Mouse (Mus musculus) hindbrain, postnatal 0 days (tissue): ENCODE data around the gene Jade1. TPM values are rescaled to one million over a fixed set of nuclear protein-coding genes. Genes with fewer than 3 reads are reported as not detected.

Source experiments
- ATAC-seq: fragments of 200-750 bp; cut with Nextera tagmentation; 2 replicates; pipeline ENCODE4 v1.8.0; 2017; ENCODE audit warnings: mild to moderate bottlenecking, moderate TSS enrichment, moderate library complexity
- DNase-seq: peaks from one replicate; pipeline ENCODE4 v3.0.0-alpha.2; 2015; ENCODE audit warnings: low spot score
- H3K27ac ChIP-seq: fragments of 300-500 bp; sonication (generic); 2 replicates; pipeline ENCODE4 v1.5.1; 2014; ENCODE audit warnings: mild to moderate bottlenecking
- H3K27me3 ChIP-seq: fragments of 300-500 bp; sonication (generic); 2 replicates; pipeline ENCODE4 v1.6.1; 2014; ENCODE audit warnings: low read length, mixed read lengths; ENCODE audit not compliant: insufficient read depth
- H3K36me3 ChIP-seq: fragments of 300-500 bp; sonication (generic); 2 replicates; pipeline ENCODE4 v1.6.1; 2014; ENCODE audit warnings: low read length, mixed read lengths; ENCODE audit not compliant: insufficient read depth
- H3K4me1 ChIP-seq: fragments of 300-500 bp; sonication (generic); 2 replicates; pipeline ENCODE4 v1.6.1; 2014; ENCODE audit warnings: antibody characterized with exemption, low read length, mixed read lengths; ENCODE audit not compliant: insufficient read depth
- H3K4me2 ChIP-seq: fragments of 300-500 bp; sonication (generic); 2 replicates; pipeline ENCODE4 v1.6.1; 2014; ENCODE audit warnings: low read depth, mild to moderate bottlenecking, low read length, moderate library complexity, mixed read lengths
- H3K4me3 ChIP-seq: fragments of 300-500 bp; sonication (generic); 2 replicates; pipeline ENCODE4 v1.5.1; 2014; ENCODE audit warnings: low read length
- H3K9ac ChIP-seq: fragments of 300-500 bp; sonication (generic); replicated peaks from 2 replicates; pipeline ENCODE4 v1.6.1; 2014; ENCODE audit warnings: mild to moderate bottlenecking, low read length, moderate library complexity, mixed read lengths
- H3K9me3 ChIP-seq: fragments of 300-500 bp; sonication (generic); 2 replicates; pipeline ENCODE4 v1.6.1; 2016; ENCODE audit warnings: low read length, mixed read lengths
- CTCF ChIP-seq: IDR thresholded peaks from 2 replicates; pipeline ENCODE4 v1.5.1; 2016; ENCODE audit warnings: antibody characterized with exemption, control low read depth, low read depth
- WGBS: fragments of 180-500 bp; shearing (Covaris S2); extraction: QIAGEN DNeasy Blood & Tissue Kit; methylation state at CpG from one replicate; pipeline ENCODE4 v1.1.7; 2014; 5-methylcytosine and 5-hydroxymethylcytosine counted together
- polyA plus RNA-seq: library from polyadenylated mRNA; unstranded; fragments of >200 nt; fragmentation: Nextera tagmentation; extraction: Ambion mirVana; gene quantifications from 2 replicates; pipeline ENCODE4 v1.2.1, GENCODE M21; 2015
- total RNA-seq: library from RNA; depleted of rRNA; stranded (reverse); fragments of >200 nt; gene quantifications from 2 replicates; pipeline ENCODE4 v1.2.3, GENCODE M21; 2014

The Jade1 gene
- total and polyA plus RNA-seq, 2 experiments from 2014 or later, result 18.0 to 33.4 TPM

GRCm38 (mm10) chr3:41592805-41593204 is 37.3 kb downstream of the Jade1 start:
- H3K9ac ChIP-seq, result no peak overlapping the region
- WGBS, result 69% methylated on average over 7 of the region's 7 CpGs

GRCm38 (mm10) chr3:41594097-41594879 is 38.8 kb downstream of the Jade1 start:
- WGBS, result 84% methylated on average over 9 of the region's 9 CpGs
- Histone ChIP-seq H3K9me3 (no peaks in the 10 kb centered on the region), H3K9ac (no peak overlapping the region), H3K4me2 (no peak overlapping the region), H3K4me1 (no peaks in the 10 kb centered on the region), H3K36me3 (peaks cover 39% of the 10 kb centered on the region; the same call in 1 of the 2 replicates), H3K27ac (no peak overlapping the region), H3K4me3 (no peak overlapping the region), H3K27me3 (no peaks in the 10 kb centered on the region)
- TF ChIP-seq CTCF, result no peak
- ATAC-seq (no peak), DNase-seq (no peak)

More at GRCm38 (mm10) chr3:41592805-41593204, 37.3 kb downstream of the Jade1 start:
- no peak overlapping the region for H3K4me3 ChIP-seq
- no peak for TF ChIP-seq CTCF
- no peak overlapping the region for H3K27ac ChIP-seq
- H3K36me3 ChIP-seq, result peaks cover 31% of the 10 kb centered on the region; the same call in 1 of the 2 replicates
- DNase-seq (no peak), ATAC-seq (no peak)
- H3K4me2 ChIP-seq, result no peak overlapping the region
- 0 out of 2 replicates have a peak, but pooled peaks cover 1% of the 10 kb centered on the region for H3K4me1 ChIP-seq
- H3K27me3 ChIP-seq, result no peaks in the 10 kb centered on the region
- no peaks in the 10 kb centered on the region for H3K9me3 ChIP-seq

- Histone ChIP-seq H3K27me3 (no peaks in the 10 kb centered on the region), H3K9me3 (no peaks in the 10 kb centered on the region), H3K4me2 (no peak overlapping the region), H3K4me3 (no peak overlapping the region), H3K27ac (no peak overlapping the region), H3K4me1 (no peaks in the 10 kb centered on the region), H3K36me3 (peaks cover 39% of the 10 kb centered on the region; the same call in 1 of the 2 replicates), H3K9ac (no peak overlapping the region)
- no peak for DNase-seq
- 98% methylated on average over 4 of the region's 4 CpGs for WGBS
- TF ChIP-seq CTCF, result no peak
- ATAC-seq, result no peak
Measured at GRCm38 (mm10) chr3:41595010-41595409, 39.5 kb downstream of the Jade1 start.

GRCm38 (mm10) chr3:41597036-41597435 is 41.5 kb downstream of the Jade1 start:
- no peak overlapping the region for H3K4me3 ChIP-seq
- ATAC-seq, result no peak
- no peaks in the 10 kb centered on the region for H3K9me3 ChIP-seq
- H3K9ac ChIP-seq, result no peak overlapping the region
- peaks cover 32% of the 10 kb centered on the region; the same call in 1 of the 2 replicates for H3K36me3 ChIP-seq
- no peak for DNase-seq
- no peaks in the 10 kb centered on the region for H3K27me3 ChIP-seq
- H3K4me2 ChIP-seq, result no peak overlapping the region
- 96% methylated on average over 8 of the region's 8 CpGs for WGBS
- no peak overlapping the region for H3K27ac ChIP-seq
- no peaks in the 10 kb centered on the region for H3K4me1 ChIP-seq
- TF ChIP-seq CTCF, result no peak

GRCm38 (mm10) chr3:41598412-41598811 is 42.9 kb downstream of the Jade1 start:
- 69% methylated on average over 9 of the region's 9 CpGs for WGBS
- Histone ChIP-seq H3K4me1 (no peaks in the 10 kb centered on the region), H3K4me2 (no peak overlapping the region), H3K36me3 (peaks cover 31% of the 10 kb centered on the region; the same call in 1 of the 2 replicates), H3K27me3 (no peaks in the 10 kb centered on the region), H3K9ac (no peak overlapping the region), H3K4me3 (no peak overlapping the region), H3K9me3 (no peaks in the 10 kb centered on the region), H3K27ac (no peak overlapping the region)
- TF ChIP-seq CTCF, result no peak
- DNase-seq (no peak), ATAC-seq (no peak)

GRCm38 (mm10) chr3:41599226-41599625 is 43.7 kb downstream of the Jade1 start:
- Histone ChIP-seq H3K9ac (no peak overlapping the region), H3K4me3 (no peak overlapping the region), H3K36me3 (peaks cover 28% of the 10 kb centered on the region; the same call in 1 of the 2 replicates), H3K4me2 (no peak overlapping the region), H3K27me3 (no peaks in the 10 kb centered on the region), H3K9me3 (no peaks in the 10 kb centered on the region), H3K27ac (no peak overlapping the region), H3K4me1 (no peaks in the 10 kb centered on the region)
- ATAC-seq (no peak), DNase-seq (no peak)
- no peak for TF ChIP-seq CTCF
- 92% methylated on average over 10 of the region's 10 CpGs for WGBS
